Mouse (Mus musculus) lung, embryonic 14.5 days (tissue): Measurements from ENCODE around the gene Cbwd1. TPM values are rescaled to one million over a fixed set of nuclear protein-coding genes. Genes with fewer than 3 reads are reported as not detected.
A peak's percentile ranks its signal among the peaks of the same experiment; 100 is the strongest.

Source experiments
- ATAC-seq: fragments of 200-750 bp; cut with Nextera tagmentation; 2 replicates; pipeline ENCODE4 v1.8.0; 2017; ENCODE audit warnings: mild to moderate bottlenecking, moderate TSS enrichment, moderate library complexity; ENCODE audit not compliant: insufficient read depth
- DNase-seq: peaks from one replicate; pipeline ENCODE4 v3.0.0-alpha.2; 2015
- H3K27ac ChIP-seq: fragments of 300-500 bp; sonication (generic); 2 replicates; pipeline ENCODE4 v1.5.1; 2014; ENCODE audit warnings: low read depth, mild to moderate bottlenecking, moderate library complexity
- H3K27me3 ChIP-seq: fragments of 300-500 bp; sonication (generic); 2 replicates; pipeline ENCODE4 v1.6.1; 2014; ENCODE audit warnings: low read length, control low read depth; ENCODE audit not compliant: insufficient read depth
- H3K36me3 ChIP-seq: fragments of 300-500 bp; sonication (generic); 2 replicates; pipeline ENCODE4 v1.6.1; 2014; ENCODE audit warnings: control low read depth; ENCODE audit not compliant: insufficient read depth
- H3K4me1 ChIP-seq: fragments of 300-500 bp; sonication (generic); 2 replicates; pipeline ENCODE4 v1.6.1; 2014; ENCODE audit warnings: antibody characterized with exemption, control low read depth; ENCODE audit not compliant: insufficient read depth
- H3K4me2 ChIP-seq: fragments of 300-500 bp; sonication (generic); 2 replicates; pipeline ENCODE4 v1.6.1; 2014; ENCODE audit warnings: mild to moderate bottlenecking
- H3K4me3 ChIP-seq: fragments of 300-500 bp; sonication (generic); 2 replicates; pipeline ENCODE4 v1.5.1; 2014; ENCODE audit warnings: low read depth, low read length
- H3K9ac ChIP-seq: fragments of 300-500 bp; sonication (generic); 2 replicates; pipeline ENCODE4 v1.6.1; 2014
- H3K9me3 ChIP-seq: fragments of 300-500 bp; sonication (generic); 2 replicates; pipeline ENCODE4 v1.6.1; 2016; ENCODE audit warnings: low read depth, low read length, control low read depth
- CTCF ChIP-seq: IDR thresholded peaks from 2 replicates; pipeline ENCODE4 v1.5.1; 2016; ENCODE audit warnings: antibody characterized with exemption, low read depth
- WGBS: fragments of 180-500 bp; shearing (Covaris S2); extraction: QIAGEN DNeasy Blood & Tissue Kit; methylation state at CpG from one replicate; pipeline ENCODE4 v1.1.7; 2014; 5-methylcytosine and 5-hydroxymethylcytosine counted together
- polyA plus RNA-seq: library from polyadenylated mRNA; unstranded; fragments of >200 nt; fragmentation: Nextera tagmentation; extraction: Ambion mirVana; gene quantifications from 2 replicates; pipeline ENCODE4 v1.2.1, GENCODE M21; 2014

The Cbwd1 gene
- polyA plus RNA-seq, 1 experiment from 2014 or later, result 21.5 TPM

- H3K27me3 ChIP-seq, result peaks cover 77% of the 10 kb centered on the region
- H3K4me2 ChIP-seq, result peak within 1 kb of the TSS; percentile 65
- no peaks in the 10 kb centered on the region for H3K36me3 ChIP-seq
- no peaks in the 10 kb centered on the region for H3K4me1 ChIP-seq
- no peak within 1 kb of the TSS for H3K27ac ChIP-seq
- H3K9ac ChIP-seq, result no peak within 1 kb of the TSS
- no peak for DNase-seq
- H3K9me3 ChIP-seq, result no peaks in the 10 kb centered on the region
- ATAC-seq, result no peak
- peak within 1 kb of the TSS; percentile 39 for H3K4me3 ChIP-seq
- no peak for TF ChIP-seq CTCF
- 1% methylated on average over 27 of the region's 27 CpGs for WGBS
Measured at GRCm38 (mm10) chr19:24900581-24901220, 60.7 kb downstream of the Cbwd1 start, which contains the start of gene Foxd4. Gene Foxd4, minus strand, starts transcription at chr19:24901197.

DNA sequence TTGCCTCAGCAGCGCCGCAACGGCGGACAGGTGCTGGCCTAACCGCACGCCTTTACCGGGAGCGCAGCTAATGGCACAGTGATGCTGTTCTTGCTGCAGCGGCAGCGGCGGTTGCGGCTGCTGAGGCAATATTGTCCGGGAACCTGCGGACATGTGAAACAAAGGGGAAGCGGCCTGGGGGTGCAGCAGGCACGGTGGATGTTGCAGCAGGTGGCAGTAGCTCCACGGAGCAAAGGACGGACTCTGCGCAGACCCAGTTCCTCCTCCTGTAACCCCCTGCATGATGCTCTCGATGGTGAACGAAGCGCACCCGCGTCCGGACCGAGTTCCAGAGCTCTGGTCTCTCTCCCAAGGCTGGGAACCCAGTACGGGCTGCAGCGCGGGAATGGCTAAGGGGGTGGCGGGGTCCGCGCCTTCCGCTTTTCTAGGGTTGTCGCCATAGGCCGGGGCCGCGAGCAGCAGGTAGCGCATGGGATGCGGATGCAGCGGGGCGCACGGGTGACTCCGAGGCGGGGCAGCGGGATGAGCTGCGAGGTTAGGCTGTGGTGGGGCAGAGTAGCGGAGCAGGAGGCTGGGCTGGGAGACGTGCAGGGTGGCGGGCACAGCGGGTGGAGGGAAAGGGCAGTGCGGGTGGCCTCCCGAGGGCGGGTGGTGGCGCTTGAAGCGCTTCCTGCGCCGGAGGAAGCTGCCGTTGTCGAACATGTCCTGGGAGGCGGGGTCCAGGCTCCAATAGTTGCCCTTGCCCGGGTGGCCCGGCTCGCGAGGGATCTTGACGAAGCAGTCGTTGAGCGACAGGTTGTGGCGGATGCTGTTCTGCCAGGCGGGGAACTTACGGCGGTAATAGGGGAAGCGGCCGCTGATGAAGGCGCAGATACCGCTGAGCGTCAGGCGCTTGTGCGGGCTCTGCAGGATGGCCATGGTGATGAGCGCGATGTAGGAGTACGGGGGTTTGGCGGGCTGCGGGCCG lies 61.5 kb downstream of the Cbwd1 start:
- no peak for TF ChIP-seq CTCF
- H3K4me3 ChIP-seq, result peak overlapping the region; percentile 39
- DNase-seq (peak; percentile 39), ATAC-seq (peak; percentile 17; the same call in 1 of the 2 replicates)
- no peaks in the 10 kb centered on the region for H3K4me1 ChIP-seq
- H3K4me2 ChIP-seq, result peak overlapping the region; percentile 65
- H3K36me3 ChIP-seq, result no peaks in the 10 kb centered on the region
- H3K27me3 ChIP-seq, result peaks cover 85% of the 10 kb centered on the region
- WGBS, result under 1% methylated on average over 84 of the region's 84 CpGs
- no peak overlapping the region for H3K9ac ChIP-seq
- no peak overlapping the region for H3K27ac ChIP-seq
- no peaks in the 10 kb centered on the region for H3K9me3 ChIP-seq

- TF ChIP-seq CTCF, result no peak
- Histone ChIP-seq H3K4me1 (no peaks in the 10 kb centered on the region), H3K27ac (no peak overlapping the region), H3K36me3 (no peaks in the 10 kb centered on the region), H3K9ac (no peak overlapping the region), H3K4me2 (peak overlapping the region; percentile 65), H3K9me3 (no peaks in the 10 kb centered on the region), H3K4me3 (peak overlapping the region; percentile 39; the same call in 1 of the 2 replicates), H3K27me3 (peaks cover 79% of the 10 kb centered on the region)
- ATAC-seq (no peak), DNase-seq (peak; percentile 41)
- WGBS, result 5% methylated on average over 34 of the region's 34 CpGs
Measured at GRCm38 (mm10) chr19:24898737-24899577, 62.5 kb downstream of the Cbwd1 start.

- H3K36me3 ChIP-seq, result no peaks in the 10 kb centered on the region
- no peak for TF ChIP-seq CTCF
- no peak overlapping the region for H3K9ac ChIP-seq
- no peak overlapping the region for H3K4me2 ChIP-seq
- H3K27me3 ChIP-seq, result peaks cover 85% of the 10 kb centered on the region
- no peaks in the 10 kb centered on the region for H3K4me1 ChIP-seq
- no peak overlapping the region for H3K27ac ChIP-seq
- DNase-seq, result peak; percentile 45
- H3K9me3 ChIP-seq, result no peaks in the 10 kb centered on the region
- WGBS, result 2% methylated on average over 20 of the region's 20 CpGs
- no peak for ATAC-seq
- H3K4me3 ChIP-seq, result no peak overlapping the region
Measured at GRCm38 (mm10) chr19:24897896-24898736, 63.3 kb downstream of the Cbwd1 start.

DNA sequence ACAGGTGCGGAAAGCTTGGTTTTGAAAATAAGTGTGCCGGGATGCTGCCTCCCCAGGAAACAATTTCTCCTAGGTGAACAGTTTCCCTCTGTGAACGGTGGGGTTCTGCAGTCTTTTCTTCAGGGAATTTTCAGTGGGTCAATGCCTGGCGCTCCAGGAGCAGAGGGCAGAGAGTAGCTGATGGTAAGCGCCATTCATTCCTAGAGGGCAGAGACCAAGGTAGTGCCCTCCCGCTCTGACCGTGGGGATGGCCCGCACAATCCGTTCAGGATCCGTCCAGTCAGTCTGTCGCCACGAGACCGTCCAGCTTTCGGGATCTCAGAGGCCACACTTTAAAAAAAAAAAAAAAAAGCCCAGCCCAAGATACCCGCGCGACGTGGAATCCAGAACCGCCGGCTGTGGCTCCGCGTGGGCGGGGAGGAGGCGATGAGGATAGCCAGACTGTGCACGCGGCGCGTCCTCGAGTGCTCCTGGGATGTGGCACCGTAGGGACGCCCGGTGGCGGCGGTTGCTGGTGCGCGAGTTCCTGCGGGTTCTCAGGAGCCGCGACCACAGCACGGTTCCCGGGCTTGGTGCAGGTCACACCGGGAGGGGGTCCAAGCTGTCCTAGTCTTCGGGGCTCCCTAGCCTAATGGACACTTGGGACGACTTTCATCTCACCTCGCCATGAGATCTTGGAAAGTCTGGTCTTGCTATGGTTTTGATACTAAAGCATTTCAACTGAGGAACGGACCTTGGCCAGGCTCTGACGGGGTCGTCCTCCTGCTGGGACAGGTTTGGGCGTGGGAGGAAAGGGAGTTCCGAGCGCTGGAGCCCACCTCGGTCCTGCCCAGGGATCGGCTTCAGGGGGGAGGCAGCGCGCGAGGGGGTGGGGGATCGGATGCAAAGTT lies 64.2 kb downstream of the Cbwd1 start:
- peak overlapping the region; percentile 20; the same call in 1 of the 2 replicates for H3K4me3 ChIP-seq
- 1% methylated on average over 57 of the region's 57 CpGs for WGBS
- no peak for TF ChIP-seq CTCF
- DNase-seq (peak; percentile 37), ATAC-seq (no peak; the same call in 1 of the 2 replicates)
- no peaks in the 10 kb centered on the region for H3K36me3 ChIP-seq
- H3K4me1 ChIP-seq, result no peaks in the 10 kb centered on the region
- peaks cover 78% of the 10 kb centered on the region for H3K27me3 ChIP-seq
- H3K9me3 ChIP-seq, result no peaks in the 10 kb centered on the region
- H3K27ac ChIP-seq, result no peak overlapping the region
- no peak overlapping the region for H3K9ac ChIP-seq
- peak overlapping the region; percentile 43; the same call in 1 of the 2 replicates for H3K4me2 ChIP-seq
